ENCODE assay signal across 9 mouse cellular contexts in the genomic region with DNA sequence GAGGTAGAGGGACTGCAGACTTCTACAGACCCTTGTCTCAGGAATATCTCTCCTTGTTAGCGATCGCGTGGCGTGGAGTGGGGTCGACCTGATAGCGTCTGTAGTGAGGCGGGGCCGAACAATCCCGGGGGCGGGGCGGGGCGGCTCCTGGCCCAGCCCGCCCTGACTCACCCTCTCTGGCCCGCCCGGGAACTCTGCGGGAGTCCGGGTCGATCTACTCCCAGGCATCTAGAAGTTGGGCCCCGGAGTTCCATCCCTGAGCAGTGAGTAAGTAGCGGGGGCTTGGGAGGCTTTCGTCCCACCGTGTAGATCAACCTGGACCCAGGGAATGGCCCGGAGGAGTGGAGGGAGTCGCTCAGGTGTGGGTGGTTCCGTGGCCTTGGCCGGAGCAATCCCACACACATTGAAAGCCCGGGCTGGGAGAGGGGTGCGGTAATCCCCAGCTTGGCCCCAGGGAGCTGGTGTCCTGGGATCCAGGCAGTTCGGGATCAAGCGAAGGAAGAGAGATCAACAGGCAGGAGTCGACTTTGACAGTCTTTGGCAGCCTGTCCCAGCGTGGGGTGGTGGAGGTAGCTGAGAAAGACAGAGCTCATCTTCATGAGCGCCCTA. TPM values are rescaled to one million over a fixed set of nuclear protein-coding genes. Genes with fewer than 3 reads are reported as not detected.
DNase-seq lines count a peak whose midpoint lies in the region; ATAC-seq lines count a peak whose summit lies in the region.
"Had no signal": no experiment of that assay in that cellular context is flagged by ENCODE, and none has a peak within 500 bp of the region (broad histone marks: within the 10 kb centered on the region; RNA-seq: fewer than 3 reads in every experiment).

A gene (plus strand): TSS at position 89 of the 609 bp plus-strand sequence.

- H3K9me3 ChIP-seq in embryonic facial prominence, embryonic 12.5 days = no peaks in the 10 kb centered on the region
- H3K9me3 ChIP-seq in midbrain, embryonic 11.5 days (ENCODE audit: control insufficient read depth, low read length) = no peaks in the 10 kb centered on the region

- peaks cover 27% of the 10 kb centered on the region for H3K27me3 ChIP-seq in embryonic facial prominence, embryonic 12.5 days
- H3K27me3 ChIP-seq in midbrain, embryonic 11.5 days (ENCODE audit: control insufficient read depth, insufficient read depth, low read length) = peaks cover 6% of the 10 kb centered on the region; the same call in 1 of the 2 replicates

- no peak within 1 kb of the TSS for H3K27ac ChIP-seq in embryonic facial prominence, embryonic 12.5 days
- H3K27ac ChIP-seq in midbrain, embryonic 11.5 days (ENCODE audit: low read depth, low read length) = no peak within 1 kb of the TSS

- peak within 1 kb of the TSS; percentile 28 for H3K4me3 ChIP-seq in embryonic facial prominence, embryonic 12.5 days
- 0 out of 2 replicates have a peak within 1 kb of the TSS, but pooled peaks have one; percentile 6 for H3K4me3 ChIP-seq in midbrain, embryonic 11.5 days (ENCODE audit: low read depth, low read length)

- no peaks in the 10 kb centered on the region for H3K4me1 ChIP-seq in embryonic facial prominence, embryonic 12.5 days
- H3K4me1 ChIP-seq in midbrain, embryonic 11.5 days (ENCODE audit: control insufficient read depth, insufficient read depth, low read length) = 0 out of 2 replicates have a peak, but pooled peaks cover 5% of the 10 kb centered on the region

- intact Hi-C loops in gastrocnemius, postnatal 36 days (cut with DNase I) = no loop called here

- H3K9ac ChIP-seq in embryonic facial prominence, embryonic 12.5 days = peak within 1 kb of the TSS; percentile 5; the same call in 1 of the 2 replicates
- peak within 1 kb of the TSS; percentile 17; the same call in 1 of the 2 replicates for H3K9ac ChIP-seq in midbrain, embryonic 11.5 days (ENCODE audit: low read length)

- peak; percentile 39 to 60 for DNase-seq in lung, adult 18-20 months
- no peak for DNase-seq in lung, postnatal 25 days (ENCODE audit: low spot score)
- peak; percentile 13 to 54 for DNase-seq in kidney, postnatal 36 days
- peak; percentile 83 for DNase-seq in midbrain, embryonic 11.5 days (ENCODE audit: low spot score, missing footprints)
- DNase-seq in gastrocnemius, postnatal 36 days = no peak
- DNase-seq in cerebellum, adult 8-10 months = no peak
- DNase-seq in gastrocnemius, postnatal 10 days = no peak

- no peaks in the 10 kb centered on the region for H3K36me3 ChIP-seq in embryonic facial prominence, embryonic 12.5 days
- H3K36me3 ChIP-seq in midbrain, embryonic 11.5 days (ENCODE audit: control insufficient read depth, insufficient read depth, low read length) = no peaks in the 10 kb centered on the region

- 3% methylated on average over 33 of the region's 33 CpGs for WGBS in embryonic facial prominence, embryonic 12.5 days
- 4% methylated on average over 33 of the region's 33 CpGs for WGBS in midbrain, embryonic 11.5 days

- H3K4me2 ChIP-seq in embryonic facial prominence, embryonic 12.5 days (replicated peaks) = peak within 1 kb of the TSS; percentile 49
- H3K4me2 ChIP-seq in midbrain, embryonic 11.5 days = peak within 1 kb of the TSS; percentile 31

- ATAC-seq in embryonic facial prominence, embryonic 12.5 days (ENCODE audit: insufficient number of reproducible peaks, insufficient read depth, low FRiP score, low TSS enrichment) = peak; percentile 44; the same call in 1 of the 2 replicates
- ATAC-seq in midbrain, embryonic 11.5 days (ENCODE audit: low FRiP score) = peak; percentile 48; the same call in 1 of the 2 replicates

RNA-seq across cellular contexts. Expression of the gene that starts here (rescaled TPM):
- 0.56 and 0.67 TPM in 2 replicates for polyA plus RNA-seq in embryonic facial prominence, embryonic 12.5 days (2016; fragmentation: Nextera tagmentation; extraction: Ambion mirVana)
- 0.07 TPM in 1 of 2 replicates, not detected in the other for polyA plus RNA-seq in midbrain, embryonic 11.5 days (2014; fragmentation: Nextera tagmentation; extraction: Ambion mirVana)
- total RNA-seq in gastrocnemius, postnatal 36 days (2021) = under 1 TPM in 1 of 2 experiments, not detected in 1; 0.07 TPM
- total RNA-seq in gastrocnemius, postnatal 10 days (2021) = under 1 TPM in 1 of 2 experiments, not detected in 1; 0.29 TPM
- total RNA-seq: neutrophil, adult 5-6 weeks had no signal

Comparison
In these comparisons a context has a peak if more than half of its experiments do, and no peak if none do; other contexts are left out.
1. DNase-seq: peak in lung, adult 18-20 months (2 of 2) and kidney, postnatal 36 days (2 of 2); none in lung, postnatal 25 days (single experiment), gastrocnemius, postnatal 36 days (0 of 2), cerebellum, adult 8-10 months (single experiment) and gastrocnemius, postnatal 10 days (single experiment).
2. Peak in ATAC-seq, H3K4me3 ChIP-seq, H3K9ac ChIP-seq and H3K4me2 ChIP-seq in embryonic facial prominence, embryonic 12.5 days; RNA of the gene not detected or under 1 TPM.
3. Peak in DNase-seq, ATAC-seq, H3K4me3 ChIP-seq, H3K9ac ChIP-seq and H3K4me2 ChIP-seq in midbrain, embryonic 11.5 days; RNA of the gene not detected or under 1 TPM.